Mouse (Mus musculus) bone marrow macrophage, adult 2 months (primary cell): ENCODE results near the gene Kcnip4. TPM values are rescaled to one million over a fixed set of nuclear protein-coding genes. Genes with fewer than 3 reads are reported as not detected.
A peak's percentile ranks its signal among the peaks of the same experiment; 100 is the strongest.

Source experiments
- H3K27ac ChIP-seq: 2 replicates; pipeline ENCODE4 v1.5.1; 2012; ENCODE audit warnings: low read depth, low read length; ENCODE audit not compliant: insufficient read depth
- H3K4me1 ChIP-seq: 2 replicates; pipeline ENCODE4 v1.6.1; 2012; ENCODE audit warnings: low read length; ENCODE audit not compliant: control insufficient read depth, insufficient read depth
- H3K4me3 ChIP-seq: 2 replicates; pipeline ENCODE4 v1.5.1; 2012; ENCODE audit warnings: mild to moderate bottlenecking, low read length, moderate library complexity; ENCODE audit not compliant: insufficient read depth
- CTCF ChIP-seq: IDR thresholded peaks from 2 replicates; pipeline ENCODE4 v1.5.1; 2012; ENCODE audit warnings: low read depth, mild to moderate bottlenecking, low read length, moderate library complexity
- POLR2A ChIP-seq: IDR thresholded peaks from 2 replicates; pipeline ENCODE4 v1.6.1; 2012; ENCODE audit warnings: mild to moderate bottlenecking, low read depth, low read length, borderline replicate concordance
- polyA plus RNA-seq: library from polyadenylated mRNA; stranded (reverse); fragments of >200 nt; gene quantifications from 2 replicates; pipeline ENCODE4 v1.2.4, GENCODE M21; 2012; ENCODE audit not compliant: missing spikeins, insufficient read depth, insufficient read length

The Kcnip4 gene
- polyA plus RNA-seq, 1 experiment, result not detected

GRCm38 (mm10) chr5:48410348-48410747 lies 1114.4 kb downstream of the Kcnip4 start:
- no peak overlapping the region for H3K4me3 ChIP-seq
- H3K27ac ChIP-seq, result no peak overlapping the region
- TF ChIP-seq POLR2A (no peak), CTCF (no peak)
- no peaks in the 10 kb centered on the region for H3K4me1 ChIP-seq

GRCm38 (mm10) chr5:48408276-48408675 lies 1116.4 kb downstream of the Kcnip4 start:
- no peak for TF ChIP-seq CTCF
- TF ChIP-seq POLR2A, result no peak
- Histone ChIP-seq H3K27ac (no peak overlapping the region), H3K4me1 (no peaks in the 10 kb centered on the region), H3K4me3 (no peak overlapping the region)

GRCm38 (mm10) chr5:48402497-48402896 lies 1122.2 kb downstream of the Kcnip4 start:
- no peak for TF ChIP-seq POLR2A
- TF ChIP-seq CTCF, result no peak
- Histone ChIP-seq H3K4me1 (no peaks in the 10 kb centered on the region), H3K4me3 (no peak overlapping the region), H3K27ac (no peak overlapping the region)

- Histone ChIP-seq H3K4me1 (peaks cover 2% of the 10 kb centered on the region; the same call in 1 of the 2 replicates), H3K27ac (peak overlapping the region; percentile 59), H3K4me3 (peak overlapping the region; percentile 82)
- TF ChIP-seq POLR2A (peak; percentile 76; the same call in 1 of the 2 replicates), CTCF (no peak)
Measured at GRCm38 (mm10) chr5:48371890-48372766, 1152.6 kb downstream of the Kcnip4 start.

- H3K4me1 ChIP-seq, result no peaks in the 10 kb centered on the region; the same call in 1 of the 2 replicates
- no peak overlapping the region for H3K27ac ChIP-seq
- no peak overlapping the region for H3K4me3 ChIP-seq
- no peak for TF ChIP-seq POLR2A
- no peak for TF ChIP-seq CTCF
Measured at GRCm38 (mm10) chr5:48349309-48349708, 1175.4 kb downstream of the Kcnip4 start.

- TF ChIP-seq POLR2A (no peak), CTCF (no peak)
- Histone ChIP-seq H3K27ac (no peak overlapping the region), H3K4me1 (no peaks in the 10 kb centered on the region; the same call in 1 of the 2 replicates), H3K4me3 (no peak overlapping the region)
Measured at GRCm38 (mm10) chr5:48345983-48346648, 1178.6 kb downstream of the Kcnip4 start.

GRCm38 (mm10) chr5:48345095-48345982 lies 1179.4 kb downstream of the Kcnip4 start:
- TF ChIP-seq POLR2A (no peak), CTCF (no peak)
- Histone ChIP-seq H3K4me3 (no peak overlapping the region), H3K27ac (no peak overlapping the region), H3K4me1 (no peaks in the 10 kb centered on the region; the same call in 1 of the 2 replicates)

GRCm38 (mm10) chr5:48340808-48341433 lies 1183.8 kb downstream of the Kcnip4 start:
- Histone ChIP-seq H3K4me3 (no peak overlapping the region), H3K4me1 (no peaks in the 10 kb centered on the region), H3K27ac (no peak overlapping the region)
- TF ChIP-seq POLR2A, result no peak
- no peak for TF ChIP-seq CTCF
